Mouse (Mus musculus) embryonic facial prominence, embryonic 12.5 days (tissue): Measurements from ENCODE around the gene C9. TPM values are rescaled to one million over a fixed set of nuclear protein-coding genes. Genes with fewer than 3 reads are reported as not detected.

Source experiments
- ATAC-seq: fragments of 200-750 bp; cut with Nextera tagmentation; 2 replicates; pipeline ENCODE4 v1.8.0; 2017; ENCODE audit not compliant: insufficient number of reproducible peaks, insufficient read depth, low FRiP score, low TSS enrichment
- H3K27ac ChIP-seq: fragments of 300-500 bp; sonication (generic); 2 replicates; pipeline ENCODE4 v1.5.1; 2016; ENCODE audit warnings: mild to moderate bottlenecking
- H3K27me3 ChIP-seq: fragments of 300-500 bp; sonication (generic); 2 replicates; pipeline ENCODE4 v1.6.1; 2016; ENCODE audit warnings: mild to moderate bottlenecking, moderate library complexity
- H3K36me3 ChIP-seq: fragments of 300-500 bp; sonication (generic); 2 replicates; pipeline ENCODE4 v1.6.1; 2016; ENCODE audit warnings: mild to moderate bottlenecking
- H3K4me1 ChIP-seq: fragments of 300-500 bp; sonication (generic); 2 replicates; pipeline ENCODE4 v1.6.1; 2016
- H3K4me2 ChIP-seq: fragments of 300-500 bp; sonication (generic); replicated peaks from 2 replicates; pipeline ENCODE4 v1.6.1; 2016; ENCODE audit warnings: mild to moderate bottlenecking, moderate library complexity
- H3K4me3 ChIP-seq: fragments of 300-500 bp; sonication (generic); 2 replicates; pipeline ENCODE4 v1.5.1; 2016; ENCODE audit warnings: mild to moderate bottlenecking
- H3K9ac ChIP-seq: fragments of 300-500 bp; sonication (generic); 2 replicates; pipeline ENCODE4 v1.6.1; 2016; ENCODE audit warnings: mild to moderate bottlenecking, moderate library complexity
- H3K9me3 ChIP-seq: fragments of 300-500 bp; sonication (generic); 2 replicates; pipeline ENCODE4 v1.6.1; 2016; ENCODE audit warnings: mild to moderate bottlenecking, moderate library complexity
- WGBS: fragments of 180-500 bp; shearing (Covaris S2); methylation state at CpG from one replicate; pipeline ENCODE4 v1.1.7; 2016; 5-methylcytosine and 5-hydroxymethylcytosine counted together
- polyA plus RNA-seq: library from polyadenylated mRNA; unstranded; fragments of >200 nt; fragmentation: Nextera tagmentation; extraction: Ambion mirVana; gene quantifications from 2 replicates; pipeline ENCODE4 v1.2.1, GENCODE M21; 2016

The C9 gene
- polyA plus RNA-seq, 1 experiment from 2014 or later, result 0.10 TPM

- Histone ChIP-seq H3K9ac (no peak overlapping the region), H3K9me3 (no peaks in the 10 kb centered on the region), H3K36me3 (peaks cover 43% of the 10 kb centered on the region), H3K4me3 (no peak overlapping the region), H3K4me2 (no peak overlapping the region), H3K4me1 (no peaks in the 10 kb centered on the region), H3K27ac (no peak overlapping the region), H3K27me3 (no peaks in the 10 kb centered on the region)
- WGBS, result 83% methylated on average over 7 of the region's 7 CpGs
- no peak for ATAC-seq
Measured at GRCm38 (mm10) chr15:6432411-6432810, 12.7 kb upstream of the C9 start.

GRCm38 (mm10) chr15:6435281-6435680 lies 9.8 kb upstream of the C9 start:
- no peaks in the 10 kb centered on the region for H3K27me3 ChIP-seq
- WGBS, result 80% methylated on average over 7 of the region's 7 CpGs
- no peaks in the 10 kb centered on the region for H3K9me3 ChIP-seq
- no peak overlapping the region for H3K4me2 ChIP-seq
- H3K27ac ChIP-seq, result no peak overlapping the region
- peaks cover 35% of the 10 kb centered on the region for H3K36me3 ChIP-seq
- H3K9ac ChIP-seq, result no peak overlapping the region
- ATAC-seq, result no peak
- no peaks in the 10 kb centered on the region for H3K4me1 ChIP-seq
- H3K4me3 ChIP-seq, result no peak overlapping the region

- WGBS, result 63% methylated on average over 2 of the region's 2 CpGs
Measured at GRCm38 (mm10) chr15:6435773-6436172, 9.4 kb upstream of the C9 start.

GRCm38 (mm10) chr15:6438685-6439084 lies 6.4 kb upstream of the C9 start:
- H3K27me3 ChIP-seq, result no peaks in the 10 kb centered on the region
- H3K9ac ChIP-seq, result no peak overlapping the region
- peaks cover 14% of the 10 kb centered on the region for H3K36me3 ChIP-seq
- H3K27ac ChIP-seq, result no peak overlapping the region
- WGBS, result 83% methylated on average over 3 of the region's 3 CpGs
- H3K4me2 ChIP-seq, result no peak overlapping the region
- H3K4me1 ChIP-seq, result no peaks in the 10 kb centered on the region
- no peaks in the 10 kb centered on the region for H3K9me3 ChIP-seq
- H3K4me3 ChIP-seq, result no peak overlapping the region
- no peak for ATAC-seq

More at GRCm38 (mm10) chr15:6435773-6436172, 9.4 kb upstream of the C9 start:
- Histone ChIP-seq H3K9ac (no peak overlapping the region), H3K36me3 (peaks cover 35% of the 10 kb centered on the region), H3K9me3 (no peaks in the 10 kb centered on the region), H3K4me2 (no peak overlapping the region), H3K4me1 (no peaks in the 10 kb centered on the region), H3K27ac (no peak overlapping the region), H3K27me3 (no peaks in the 10 kb centered on the region), H3K4me3 (no peak overlapping the region)
- no peak for ATAC-seq

GRCm38 (mm10) chr15:6444452-6444851 lies 675 bp upstream of the C9 start:
- H3K27ac ChIP-seq, result no peak overlapping the region
- H3K36me3 ChIP-seq, result no peaks in the 10 kb centered on the region
- no peak for ATAC-seq
- no peaks in the 10 kb centered on the region for H3K9me3 ChIP-seq
- no peak overlapping the region for H3K4me2 ChIP-seq
- no peak overlapping the region for H3K9ac ChIP-seq
- 89% methylated on average over 2 of the region's 2 CpGs for WGBS
- H3K4me3 ChIP-seq, result no peak overlapping the region
- no peaks in the 10 kb centered on the region for H3K27me3 ChIP-seq
- H3K4me1 ChIP-seq, result peaks cover 5% of the 10 kb centered on the region; the same call in 1 of the 2 replicates

GRCm38 (mm10) chr15:6446181-6446580 lies 1.1 kb downstream of the C9 start:
- no peaks in the 10 kb centered on the region for H3K27me3 ChIP-seq

GRCm38 (mm10) chr15:6448892-6449291 lies 3.8 kb downstream of the C9 start:
- 31% methylated on average over 9 of the region's 9 CpGs for WGBS
- Histone ChIP-seq H3K4me3 (no peak overlapping the region), H3K9ac (no peak overlapping the region; the same call in 1 of the 2 replicates), H3K9me3 (no peaks in the 10 kb centered on the region), H3K27me3 (no peaks in the 10 kb centered on the region), H3K36me3 (no peaks in the 10 kb centered on the region), H3K4me2 (no peak overlapping the region), H3K4me1 (peaks cover 5% of the 10 kb centered on the region; the same call in 1 of the 2 replicates), H3K27ac (no peak overlapping the region)
- no peak for ATAC-seq

More at GRCm38 (mm10) chr15:6446181-6446580, 1.1 kb downstream of the C9 start:
- Histone ChIP-seq H3K4me2 (no peak overlapping the region), H3K9me3 (no peaks in the 10 kb centered on the region), H3K9ac (no peak overlapping the region), H3K4me1 (peaks cover 5% of the 10 kb centered on the region; the same call in 1 of the 2 replicates), H3K4me3 (no peak overlapping the region), H3K36me3 (no peaks in the 10 kb centered on the region), H3K27ac (no peak overlapping the region)
- 85% methylated on average over 1 of the region's 1 CpGs for WGBS
- ATAC-seq, result no peak

- Histone ChIP-seq H3K9me3 (no peaks in the 10 kb centered on the region), H3K4me3 (no peak overlapping the region), H3K4me2 (no peak overlapping the region), H3K36me3 (no peaks in the 10 kb centered on the region), H3K4me1 (no peaks in the 10 kb centered on the region), H3K9ac (no peak overlapping the region), H3K27ac (no peak overlapping the region), H3K27me3 (no peaks in the 10 kb centered on the region)
- WGBS, result 33% methylated on average over 2 of the region's 2 CpGs
- no peak for ATAC-seq
Measured at GRCm38 (mm10) chr15:6454461-6454860, 9.3 kb downstream of the C9 start.

- H3K9me3 ChIP-seq, result no peaks in the 10 kb centered on the region
- no peak for ATAC-seq
- WGBS, result 72% methylated on average over 8 of the region's 8 CpGs
- H3K9ac ChIP-seq, result no peak overlapping the region
- H3K27ac ChIP-seq, result no peak overlapping the region
- no peaks in the 10 kb centered on the region for H3K36me3 ChIP-seq
- no peaks in the 10 kb centered on the region for H3K27me3 ChIP-seq
- H3K4me2 ChIP-seq, result no peak overlapping the region
- H3K4me3 ChIP-seq, result no peak overlapping the region
- no peaks in the 10 kb centered on the region for H3K4me1 ChIP-seq
Measured at GRCm38 (mm10) chr15:6461381-6461780, 16.3 kb downstream of the C9 start.

- peaks cover 4% of the 10 kb centered on the region for H3K4me1 ChIP-seq
- no peak for ATAC-seq
- H3K9me3 ChIP-seq, result no peaks in the 10 kb centered on the region
- H3K27ac ChIP-seq, result no peak overlapping the region
- no peaks in the 10 kb centered on the region for H3K27me3 ChIP-seq
- no peak overlapping the region for H3K9ac ChIP-seq
- H3K4me2 ChIP-seq, result no peak overlapping the region
- WGBS, result 49% methylated on average over 3 of the region's 3 CpGs
- no peak overlapping the region for H3K4me3 ChIP-seq
- no peaks in the 10 kb centered on the region for H3K36me3 ChIP-seq
Measured at GRCm38 (mm10) chr15:6463361-6463923, 18.3 kb downstream of the C9 start.

- H3K4me3 ChIP-seq, result no peak overlapping the region
- H3K27me3 ChIP-seq, result no peaks in the 10 kb centered on the region
- peak overlapping the region; percentile 17; the same call in 1 of the 2 replicates for H3K4me2 ChIP-seq
- H3K4me1 ChIP-seq, result peaks cover 4% of the 10 kb centered on the region
- no peak overlapping the region for H3K9ac ChIP-seq
- 25% methylated on average over 10 of the region's 10 CpGs for WGBS
- no peak for ATAC-seq
- no peak overlapping the region for H3K27ac ChIP-seq
- no peaks in the 10 kb centered on the region for H3K9me3 ChIP-seq
- no peaks in the 10 kb centered on the region for H3K36me3 ChIP-seq
Measured at GRCm38 (mm10) chr15:6466995-6467394, 21.9 kb downstream of the C9 start.

GRCm38 (mm10) chr15:6468845-6469244 lies 23.7 kb downstream of the C9 start:
- Histone ChIP-seq H3K27ac (no peak overlapping the region), H3K4me1 (peaks cover 4% of the 10 kb centered on the region), H3K9ac (no peak overlapping the region), H3K4me3 (no peak overlapping the region), H3K27me3 (no peaks in the 10 kb centered on the region), H3K9me3 (no peaks in the 10 kb centered on the region), H3K4me2 (no peak overlapping the region), H3K36me3 (no peaks in the 10 kb centered on the region)
- ATAC-seq, result no peak
- 91% methylated on average over 1 of the region's 1 CpGs for WGBS
